Mouse (Mus musculus): ENCODE results near the gene Il31ra.

- TF ChIP-seq POLR2A (IDR thresholded peaks at IDR 0.05; ENCODE audit: borderline replicate concordance, low read depth, low read length) = no peak
- no peak for TF ChIP-seq CTCF (IDR thresholded peaks at IDR 0.05; ENCODE audit: low read depth, low read length)
These were observed 85.7 kb downstream of the Il31ra start for GRCm38 (mm10) chr13:112508487-112508886.

Data from bone marrow macrophage, adult 2 months (primary cell).